Mouse (Mus musculus) hindbrain, embryonic 14.5 days (tissue): Measurements from ENCODE around the gene Iqcd. TPM values are rescaled to one million over a fixed set of nuclear protein-coding genes. Genes with fewer than 3 reads are reported as not detected.

ENCODE experiments used
- ATAC-seq: fragments of 200-750 bp; cut with Nextera tagmentation; 2 replicates; pipeline ENCODE4 v1.8.0; 2017; ENCODE audit warnings: moderate number of reproducible peaks, mild to moderate bottlenecking, moderate TSS enrichment, moderate library complexity; ENCODE audit not compliant: low FRiP score
- DNase-seq: peaks from one replicate; pipeline ENCODE4 v3.0.0-alpha.2; 2015; ENCODE audit warnings: low spot score
- H3K27ac ChIP-seq: fragments of 300-500 bp; sonication (generic); 2 replicates; pipeline ENCODE4 v1.5.1; 2014; ENCODE audit warnings: mild to moderate bottlenecking, moderate library complexity
- H3K27me3 ChIP-seq: fragments of 300-500 bp; sonication (generic); 2 replicates; pipeline ENCODE4 v1.6.1; 2014; ENCODE audit warnings: mild to moderate bottlenecking, low read length, mixed read lengths; ENCODE audit not compliant: control insufficient read depth, insufficient read depth
- H3K36me3 ChIP-seq: fragments of 300-500 bp; sonication (generic); replicated peaks from 2 replicates; pipeline ENCODE4 v1.6.1; 2014; ENCODE audit not compliant: control insufficient read depth, insufficient read depth
- H3K4me1 ChIP-seq: fragments of 300-500 bp; sonication (generic); replicated peaks from 2 replicates; pipeline ENCODE4 v1.6.1; 2014; ENCODE audit warnings: antibody characterized with exemption, low read length, mixed read lengths; ENCODE audit not compliant: control insufficient read depth, insufficient read depth
- H3K4me2 ChIP-seq: fragments of 300-500 bp; sonication (generic); replicated peaks from 2 replicates; pipeline ENCODE4 v1.6.1; 2014; ENCODE audit warnings: mild to moderate bottlenecking, moderate library complexity
- H3K4me3 ChIP-seq: fragments of 300-500 bp; sonication (generic); replicated peaks from 2 replicates; pipeline ENCODE4 v1.5.1; 2014; ENCODE audit warnings: mild to moderate bottlenecking, low read length
- H3K9ac ChIP-seq: fragments of 300-500 bp; sonication (generic); 2 replicates; pipeline ENCODE4 v1.6.1; 2014
- H3K9me3 ChIP-seq: fragments of 300-500 bp; sonication (generic); 2 replicates; pipeline ENCODE4 v1.6.1; 2016; ENCODE audit warnings: low read length; ENCODE audit not compliant: control insufficient read depth
- WGBS: fragments of 180-500 bp; shearing (Covaris S2); extraction: QIAGEN DNeasy Blood & Tissue Kit; methylation state at CpG from one replicate; pipeline ENCODE4 v1.1.7; 2014; 5-methylcytosine and 5-hydroxymethylcytosine counted together
- polyA plus RNA-seq: library from polyadenylated mRNA; unstranded; fragments of >200 nt; fragmentation: Nextera tagmentation; extraction: Ambion mirVana; gene quantifications from 2 replicates; pipeline ENCODE4 v1.2.1, GENCODE M21; 2014

Gene Iqcd
- polyA plus RNA-seq, 1 experiment from 2014 or later, result 1.9 TPM

DNA sequence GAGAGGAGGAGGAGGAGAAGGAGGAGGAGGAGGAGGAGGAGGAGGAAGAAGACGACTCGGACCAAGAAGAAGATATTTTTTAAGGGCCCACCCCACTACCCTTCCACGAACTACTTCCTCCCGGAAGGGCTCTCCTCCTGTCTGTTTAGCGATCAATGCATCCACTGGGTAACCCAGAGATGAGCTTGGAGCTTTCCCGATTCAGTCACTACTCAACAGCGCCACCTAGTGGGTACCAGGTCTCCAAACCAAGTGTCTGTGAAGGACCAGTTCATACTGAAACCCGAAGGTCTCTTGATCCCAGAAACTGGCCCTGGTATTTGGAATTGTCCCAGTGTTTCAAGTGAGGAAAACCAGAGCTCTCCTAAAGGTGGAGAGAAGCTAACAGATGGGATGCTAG, 16.9 kb downstream of the Iqcd start:
- WGBS, result 2% methylated on average over 7 of the region's 8 CpGs
- peak overlapping the region; percentile 60; the same call in 1 of the 2 replicates for H3K27ac ChIP-seq
- peak; percentile 75 for ATAC-seq

DNA sequence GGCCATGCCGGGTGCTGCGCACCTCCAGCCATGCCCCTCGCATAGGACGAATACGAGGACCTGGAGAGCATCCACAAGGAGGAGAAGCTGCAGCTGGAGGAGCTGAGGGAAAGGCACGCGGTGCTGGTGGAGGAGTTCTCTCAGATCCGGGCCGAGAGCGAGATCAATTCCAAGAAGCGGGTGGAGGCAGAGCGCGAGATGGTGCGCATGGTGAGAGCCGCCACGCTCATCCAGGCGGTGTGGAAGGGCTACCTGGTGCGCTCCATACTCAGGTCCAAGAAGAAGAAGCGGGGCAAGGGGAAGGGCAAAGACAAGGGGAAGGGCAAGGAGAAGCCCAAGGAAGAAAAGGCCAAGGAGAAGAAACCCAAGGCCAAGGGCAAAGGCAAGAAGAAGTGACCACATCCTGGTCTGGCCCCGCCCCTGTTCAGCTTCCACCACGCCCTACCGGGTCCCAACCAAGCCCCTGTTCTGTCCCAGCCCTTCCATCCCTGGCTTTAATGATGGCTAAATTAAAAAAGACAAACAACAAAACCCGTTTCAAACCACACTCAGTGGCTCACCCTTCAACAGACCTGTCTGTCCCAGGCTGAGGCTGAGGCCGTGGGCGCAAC, 17.9 kb downstream of the Iqcd start:
- no peak overlapping the region for H3K27ac ChIP-seq
- ATAC-seq (no peak), DNase-seq (no peak)
- H3K27me3 ChIP-seq, result no peaks in the 10 kb centered on the region
- no peak overlapping the region for H3K4me3 ChIP-seq
- H3K4me1 ChIP-seq, result peaks cover 15% of the 10 kb centered on the region
- 0 out of 2 replicates have a peak, but pooled peaks cover 6% of the 10 kb centered on the region for H3K36me3 ChIP-seq
- no peak overlapping the region for H3K9ac ChIP-seq
- H3K4me2 ChIP-seq, result no peak overlapping the region
- WGBS, result 66% methylated on average over 25 of the region's 25 CpGs
- H3K9me3 ChIP-seq, result no peaks in the 10 kb centered on the region

More for the DNA sequence above, 16.9 kb downstream of the Iqcd start:
- H3K4me2 ChIP-seq, result peak overlapping the region; percentile 54
- DNase-seq, result peak; percentile 98
- H3K9ac ChIP-seq, result no peak overlapping the region
- H3K4me1 ChIP-seq, result peaks cover 5% of the 10 kb centered on the region; the same call in 1 of the 2 replicates
- no peaks in the 10 kb centered on the region for H3K9me3 ChIP-seq
- peak overlapping the region; percentile 21 for H3K4me3 ChIP-seq
- 0 out of 2 replicates have a peak, but pooled peaks cover 6% of the 10 kb centered on the region for H3K36me3 ChIP-seq
- H3K27me3 ChIP-seq, result no peaks in the 10 kb centered on the region

DNA sequence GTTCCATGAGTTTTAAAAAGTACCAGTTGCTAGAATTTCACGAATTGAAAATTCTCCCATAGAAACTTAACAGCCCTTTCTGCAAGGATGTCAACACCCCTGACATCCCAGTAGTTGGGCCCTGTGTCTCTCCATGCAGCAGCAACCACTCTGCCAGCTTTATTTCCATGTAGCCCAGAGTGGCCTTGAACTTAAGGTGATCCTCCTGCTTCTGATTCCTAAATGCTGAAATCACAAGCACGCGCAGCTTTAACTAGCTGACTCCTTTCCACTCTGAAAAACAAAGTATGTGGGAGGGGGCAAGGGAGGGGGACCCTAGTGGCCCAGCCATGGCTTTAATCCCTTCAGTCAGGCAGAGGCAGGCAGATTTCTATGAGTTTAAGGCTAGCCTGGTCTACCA, 18.5 kb downstream of the Iqcd start:
- Histone ChIP-seq H3K9me3 (no peaks in the 10 kb centered on the region), H3K9ac (no peak overlapping the region), H3K27me3 (no peaks in the 10 kb centered on the region), H3K4me1 (peaks cover 16% of the 10 kb centered on the region), H3K4me3 (no peak overlapping the region), H3K4me2 (no peak overlapping the region), H3K36me3 (0 out of 2 replicates have a peak, but pooled peaks cover 6% of the 10 kb centered on the region), H3K27ac (no peak overlapping the region)
- 81% methylated on average over 3 of the region's 3 CpGs for WGBS
- ATAC-seq, result no peak
- DNase-seq, result no peak

DNA sequence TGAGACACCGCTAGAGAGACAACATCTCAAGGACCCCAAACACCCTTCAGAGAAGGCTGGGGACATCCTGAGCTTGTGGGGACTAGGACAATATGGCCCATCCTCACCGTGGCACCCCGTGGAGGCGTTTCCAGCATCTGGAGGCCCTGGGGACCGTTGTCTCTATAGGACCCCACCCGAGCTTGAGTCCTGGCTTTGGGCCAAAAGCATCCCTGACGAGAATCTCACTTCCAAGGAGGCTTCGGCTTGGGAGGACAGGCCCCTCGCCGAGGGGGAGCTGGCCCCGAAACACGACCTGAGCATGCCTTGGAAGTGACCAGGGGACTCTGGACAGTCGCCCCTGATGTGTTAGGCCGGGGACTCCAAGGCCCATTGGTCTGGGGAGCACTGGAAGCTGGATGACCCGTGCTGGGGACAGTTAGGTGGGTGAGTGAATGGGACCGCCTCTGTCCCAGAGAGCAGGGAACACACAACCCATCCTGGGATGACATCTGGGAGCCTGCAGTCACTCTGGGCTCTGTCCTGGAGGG, 20.5 kb downstream of the Iqcd start:
- DNase-seq (no peak), ATAC-seq (no peak)
- Histone ChIP-seq H3K27ac (no peak overlapping the region), H3K4me3 (no peak overlapping the region), H3K36me3 (0 out of 2 replicates have a peak, but pooled peaks cover 6% of the 10 kb centered on the region), H3K4me1 (peaks cover 22% of the 10 kb centered on the region), H3K9ac (no peak overlapping the region), H3K4me2 (no peak overlapping the region), H3K27me3 (no peaks in the 10 kb centered on the region), H3K9me3 (no peaks in the 10 kb centered on the region)
- WGBS, result 86% methylated on average over 16 of the region's 16 CpGs

- Histone ChIP-seq H3K9ac (peak overlapping the region; percentile 56), H3K4me1 (peaks cover 17% of the 10 kb centered on the region), H3K9me3 (no peaks in the 10 kb centered on the region), H3K27me3 (no peaks in the 10 kb centered on the region), H3K36me3 (0 out of 2 replicates have a peak, but pooled peaks cover 6% of the 10 kb centered on the region), H3K4me3 (no peak overlapping the region), H3K27ac (no peak overlapping the region), H3K4me2 (peak overlapping the region; percentile 73)
- no peak for DNase-seq
- 95% methylated on average over 5 of the region's 5 CpGs for WGBS
- ATAC-seq, result no peak
These were observed 22.1 kb downstream of the Iqcd start for GRCm38 (mm10) chr5:120610906-120611305.

GRCm38 (mm10) chr5:120611416-120611815, 22.6 kb downstream of the Iqcd start:
- WGBS, result 48% methylated on average over 8 of the region's 8 CpGs
- peak overlapping the region; percentile 73 for H3K4me2 ChIP-seq
- H3K27me3 ChIP-seq, result no peaks in the 10 kb centered on the region
- ATAC-seq (no peak), DNase-seq (no peak)
- peaks cover 17% of the 10 kb centered on the region for H3K4me1 ChIP-seq
- no peaks in the 10 kb centered on the region for H3K9me3 ChIP-seq
- H3K36me3 ChIP-seq, result 0 out of 2 replicates have a peak, but pooled peaks cover 11% of the 10 kb centered on the region
- peak overlapping the region; percentile 50 for H3K4me3 ChIP-seq
- H3K27ac ChIP-seq, result no peak overlapping the region
- peak overlapping the region; percentile 56 for H3K9ac ChIP-seq

- Histone ChIP-seq H3K4me1 (peaks cover 17% of the 10 kb centered on the region), H3K9me3 (no peaks in the 10 kb centered on the region), H3K27me3 (no peaks in the 10 kb centered on the region), H3K27ac (peak within 1 kb of the TSS; percentile 81), H3K4me3 (peak within 1 kb of the TSS; percentile 50), H3K36me3 (peaks cover 17% of the 10 kb centered on the region), H3K4me2 (peak within 1 kb of the TSS; percentile 81), H3K9ac (peak within 1 kb of the TSS; percentile 56)
- ATAC-seq (peak; percentile 87), DNase-seq (peak; percentile 94)
- WGBS, result under 1% methylated on average over 22 of the region's 22 CpGs
These were observed 23.6 kb downstream of the Iqcd start, which contains the start of the genes Rita1 and Ddx54 for GRCm38 (mm10) chr5:120612442-120612821. TSS of gene Rita1 (minus strand) at chr5:120612589. TSS of gene Ddx54 (plus strand) at chr5:120612739.

GRCm38 (mm10) chr5:120612822-120613604, 24.2 kb downstream of the Iqcd start:
- peak; percentile 99 for DNase-seq
- Histone ChIP-seq H3K27me3 (no peaks in the 10 kb centered on the region), H3K9me3 (no peaks in the 10 kb centered on the region), H3K4me2 (peak overlapping the region; percentile 81), H3K4me3 (peak overlapping the region; percentile 50), H3K4me1 (peaks cover 17% of the 10 kb centered on the region), H3K36me3 (peaks cover 23% of the 10 kb centered on the region), H3K9ac (peak overlapping the region; percentile 56), H3K27ac (peak overlapping the region; percentile 81)
- under 1% methylated on average over 69 of the region's 69 CpGs for WGBS
- ATAC-seq, result peak; percentile 93

DNA sequence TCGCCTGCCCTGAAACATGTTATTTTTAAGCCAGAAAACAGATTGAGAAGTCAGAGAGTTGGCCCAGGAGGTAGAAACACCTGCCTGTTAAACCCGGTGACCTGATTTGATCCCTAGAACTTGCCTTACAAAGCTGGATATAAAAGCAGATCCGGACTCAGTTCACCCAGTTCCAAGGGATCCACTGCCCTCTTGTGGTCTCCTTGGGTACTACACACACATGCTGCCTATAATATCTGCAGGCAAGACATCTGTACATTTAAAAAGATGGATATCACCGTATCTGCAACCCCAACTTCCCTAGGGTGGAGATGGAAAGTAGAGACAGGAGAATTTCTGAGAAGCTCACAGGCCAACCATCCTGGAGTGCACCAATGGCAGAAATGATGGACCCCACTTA, 27.1 kb downstream of the Iqcd start:
- no peak for ATAC-seq
- H3K4me3 ChIP-seq, result no peak overlapping the region
- peak; percentile 51 for DNase-seq
- H3K36me3 ChIP-seq, result peaks cover 46% of the 10 kb centered on the region
- H3K9me3 ChIP-seq, result no peaks in the 10 kb centered on the region
- no peaks in the 10 kb centered on the region for H3K27me3 ChIP-seq
- H3K4me2 ChIP-seq, result no peak overlapping the region
- no peak overlapping the region for H3K9ac ChIP-seq
- peaks cover 16% of the 10 kb centered on the region for H3K4me1 ChIP-seq
- WGBS, result 97% methylated on average over 4 of the region's 4 CpGs
- H3K27ac ChIP-seq, result no peak overlapping the region
